Mouse (Mus musculus) midbrain, postnatal 0 days (tissue): Measurements from ENCODE around the gene Igfals. TPM values are rescaled to one million over a fixed set of nuclear protein-coding genes. Genes with fewer than 3 reads are reported as not detected.

Experiments
- ATAC-seq: fragments of 200-750 bp; cut with Nextera tagmentation; 2 replicates; pipeline ENCODE4 v1.8.0; 2017; ENCODE audit warnings: moderate number of reproducible peaks, mild to moderate bottlenecking, moderate TSS enrichment, moderate library complexity; ENCODE audit not compliant: low FRiP score
- DNase-seq: peaks from one replicate; pipeline ENCODE4 v3.0.0-alpha.2; 2015; ENCODE audit warnings: low spot score
- H3K27ac ChIP-seq: fragments of 300-500 bp; sonication (generic); 2 replicates; pipeline ENCODE4 v1.5.1; 2014; ENCODE audit warnings: low read depth, mild to moderate bottlenecking, low read length, mixed read lengths
- H3K27me3 ChIP-seq: fragments of 300-500 bp; sonication (generic); 2 replicates; pipeline ENCODE4 v1.6.1; 2014; ENCODE audit warnings: low read length, control low read depth, mixed read lengths; ENCODE audit not compliant: insufficient read depth
- H3K36me3 ChIP-seq: fragments of 300-500 bp; sonication (generic); 2 replicates; pipeline ENCODE4 v1.6.1; 2014; ENCODE audit warnings: low read length, control low read depth, mixed read lengths; ENCODE audit not compliant: insufficient read depth
- H3K4me1 ChIP-seq: fragments of 300-500 bp; sonication (generic); 2 replicates; pipeline ENCODE4 v1.6.1; 2014; ENCODE audit warnings: mild to moderate bottlenecking, control low read depth, antibody characterized with exemption, low read length, mixed read lengths; ENCODE audit not compliant: insufficient read depth
- H3K4me2 ChIP-seq: fragments of 300-500 bp; sonication (generic); 2 replicates; pipeline ENCODE4 v1.6.1; 2014; ENCODE audit warnings: low read depth, mild to moderate bottlenecking, low read length, mixed read lengths; ENCODE audit not compliant: poor library complexity, severe bottlenecking
- H3K4me3 ChIP-seq: fragments of 300-500 bp; sonication (generic); 2 replicates; pipeline ENCODE4 v1.5.1; 2014; ENCODE audit warnings: low read depth, mild to moderate bottlenecking, low read length, moderate library complexity
- H3K9ac ChIP-seq: fragments of 300-500 bp; sonication (generic); replicated peaks from 2 replicates; pipeline ENCODE4 v1.6.1; 2014; ENCODE audit warnings: mild to moderate bottlenecking, low read length, moderate library complexity, mixed read lengths; ENCODE audit not compliant: poor library complexity, severe bottlenecking
- H3K9me3 ChIP-seq: fragments of 300-500 bp; sonication (generic); 2 replicates; pipeline ENCODE4 v1.6.1; 2016; ENCODE audit warnings: low read length, control low read depth
- CTCF ChIP-seq: IDR thresholded peaks from 2 replicates; pipeline ENCODE4 v1.5.1; 2016; ENCODE audit warnings: antibody characterized with exemption, mild to moderate bottlenecking
- WGBS: fragments of 180-500 bp; shearing (Covaris S2); extraction: QIAGEN DNeasy Blood & Tissue Kit; methylation state at CpG from one replicate; pipeline ENCODE4 v1.1.7; 2014; 5-methylcytosine and 5-hydroxymethylcytosine counted together
- polyA plus RNA-seq: library from polyadenylated mRNA; unstranded; fragments of >200 nt; fragmentation: Nextera tagmentation; extraction: Ambion mirVana; gene quantifications from 2 replicates; pipeline ENCODE4 v1.2.1, GENCODE M21; 2015
- total RNA-seq: library from RNA; depleted of rRNA; stranded (reverse); fragments of >200 nt; gene quantifications from 2 replicates; pipeline ENCODE4 v1.2.3, GENCODE M21; 2014

Igfals gene
- total and polyA plus RNA-seq, 2 experiments from 2014 or later: 0.31 TPM; not detected in 1

- H3K4me2 ChIP-seq: no peak overlapping the region
- ATAC-seq (no peak), DNase-seq (no peak)
- no peak for TF ChIP-seq CTCF
- H3K36me3 ChIP-seq: peaks cover 39% of the 10 kb centered on the region
- H3K27ac ChIP-seq: no peak overlapping the region
- H3K9ac ChIP-seq: no peak overlapping the region
- no peaks in the 10 kb centered on the region for H3K9me3 ChIP-seq
- peaks cover 14% of the 10 kb centered on the region for H3K4me1 ChIP-seq
- WGBS: 95% methylated on average over 2 of the region's 2 CpGs
- H3K27me3 ChIP-seq: no peaks in the 10 kb centered on the region
- H3K4me3 ChIP-seq: no peak overlapping the region
Observed at GRCm38 (mm10) chr17:24893276-24893675, 27.5 kb downstream of the Igfals start.

- Histone ChIP-seq H3K9me3 (no peaks in the 10 kb centered on the region), H3K27ac (peak overlapping the region; percentile 91), H3K4me1 (peaks cover 14% of the 10 kb centered on the region), H3K27me3 (no peaks in the 10 kb centered on the region), H3K36me3 (peaks cover 44% of the 10 kb centered on the region), H3K4me2 (peak overlapping the region; percentile 98), H3K9ac (peak overlapping the region; percentile 93), H3K4me3 (peak overlapping the region; percentile 87)
- 0 out of 2 replicates have a peak, but pooled peaks have one; percentile 3 for TF ChIP-seq CTCF
- ATAC-seq: 0 out of 2 replicates have a peak, but pooled peaks have one; percentile 6
- DNase-seq: peak; percentile 6
- 11% methylated on average over 31 of the region's 31 CpGs for WGBS
Observed at GRCm38 (mm10) chr17:24894061-24894994, 28.5 kb downstream of the Igfals start.

GRCm38 (mm10) chr17:24894995-24895547 lies 29.3 kb downstream of the Igfals start, which contains the start of the genes Eme2 and Mrps34:
Eme2 (minus strand) TSS chr17:24895087.
Mrps34 (plus strand) TSS chr17:24895116.
- DNase-seq: peak; percentile 94
- Histone ChIP-seq H3K9ac (peak within 1 kb of the TSS; percentile 93), H3K36me3 (peaks cover 50% of the 10 kb centered on the region), H3K4me1 (peaks cover 14% of the 10 kb centered on the region), H3K27ac (peak within 1 kb of the TSS; percentile 91), H3K4me3 (peak within 1 kb of the TSS; percentile 87), H3K4me2 (peak within 1 kb of the TSS; percentile 98), H3K9me3 (no peaks in the 10 kb centered on the region), H3K27me3 (no peaks in the 10 kb centered on the region)
- under 1% methylated on average over 54 of the region's 62 CpGs for WGBS
- peak; percentile 62 for ATAC-seq
- TF ChIP-seq CTCF: no peak

GRCm38 (mm10) chr17:24895571-24896240 lies 29.9 kb downstream of the Igfals start:
- Histone ChIP-seq H3K4me3 (peak overlapping the region; percentile 87), H3K4me1 (peaks cover 14% of the 10 kb centered on the region), H3K36me3 (peaks cover 50% of the 10 kb centered on the region), H3K27ac (peak overlapping the region; percentile 91), H3K9me3 (no peaks in the 10 kb centered on the region), H3K4me2 (peak overlapping the region; percentile 98), H3K27me3 (no peaks in the 10 kb centered on the region), H3K9ac (peak overlapping the region; percentile 93)
- TF ChIP-seq CTCF: no peak
- WGBS: 10% methylated on average over 23 of the region's 23 CpGs
- DNase-seq: no peak
- ATAC-seq: no peak

- under 1% methylated on average over 50 of the region's 50 CpGs for WGBS
- peak within 1 kb of the TSS; percentile 93 for H3K9ac ChIP-seq
- peak within 1 kb of the TSS; percentile 91 for H3K27ac ChIP-seq
- H3K4me2 ChIP-seq: peak within 1 kb of the TSS; percentile 98
- H3K4me1 ChIP-seq: peaks cover 14% of the 10 kb centered on the region
- peaks cover 50% of the 10 kb centered on the region for H3K36me3 ChIP-seq
- peak; percentile 64 for TF ChIP-seq CTCF
- H3K4me3 ChIP-seq: peak within 1 kb of the TSS; percentile 87
- no peaks in the 10 kb centered on the region for H3K27me3 ChIP-seq
- DNase-seq (peak; percentile 75), ATAC-seq (peak; percentile 49)
- no peaks in the 10 kb centered on the region for H3K9me3 ChIP-seq
Observed at GRCm38 (mm10) chr17:24896241-24896992, 30.6 kb downstream of the Igfals start, which contains the start of gene Nme3. Nme3 (plus strand) TSS chr17:24896500.
